Mouse (Mus musculus): ENCODE results near the gene Krtap12-1.
"Not testable (repeated sequence)": the region's sequence is repeated elsewhere in the genome, so short reads cannot be mapped to it uniquely, and the experiment has no call there.

The Krtap12-1 gene

GRCm38 (mm10) chr10:77720299-77720698 lies at the start of gene Krtap12-1:
Gene Krtap12-1 (plus strand): TSS chr10:77720599.
- not testable (repeated sequence) for DNase-seq (ENCODE audit: low read depth, low spot score)

GRCm38 (mm10) chr10:77670710-77671109 lies 49.7 kb upstream of the Krtap12-1 start:
- DNase-seq (ENCODE audit: low read depth, low spot score), result no peak

GRCm38 (mm10) chr10:77671519-77671918 lies 48.9 kb upstream of the Krtap12-1 start:
- DNase-seq (ENCODE audit: low read depth, low spot score), result no peak

- DNase-seq (ENCODE audit: low read depth, low spot score), result no peak
Measured at GRCm38 (mm10) chr10:77673765-77674164, 46.6 kb upstream of the Krtap12-1 start.

- peak; percentile 18 for DNase-seq (ENCODE audit: low read depth, low spot score)
Measured at GRCm38 (mm10) chr10:77677562-77677961, 42.8 kb upstream of the Krtap12-1 start.

- DNase-seq (ENCODE audit: low read depth, low spot score), result no peak
Measured at GRCm38 (mm10) chr10:77682994-77683393, 37.4 kb upstream of the Krtap12-1 start.

- DNase-seq (ENCODE audit: low read depth, low spot score), result no peak
Measured at GRCm38 (mm10) chr10:77684181-77684580, 36.2 kb upstream of the Krtap12-1 start.

GRCm38 (mm10) chr10:77685895-77686664 lies 34.3 kb upstream of the Krtap12-1 start, which contains the start of gene Tspear:
Gene Tspear (plus strand): TSS chr10:77686569.
- DNase-seq (ENCODE audit: low read depth, low spot score), result no peak

- no peak for DNase-seq (ENCODE audit: low read depth, low spot score)
Measured at GRCm38 (mm10) chr10:77687021-77687420, 33.4 kb upstream of the Krtap12-1 start.

GRCm38 (mm10) chr10:77690356-77690807 lies 30.0 kb upstream of the Krtap12-1 start, which contains the start of gene Gm19402:
Gene Gm19402 (minus strand): TSS chr10:77690757.
- DNase-seq (ENCODE audit: low read depth, low spot score), result not testable (repeated sequence)

- no peak for DNase-seq (ENCODE audit: low read depth, low spot score)
Measured at GRCm38 (mm10) chr10:77697133-77697532, 23.3 kb upstream of the Krtap12-1 start, which contains the start of gene Gm9508. Gene Gm9508 (minus strand): TSS chr10:77697233.

GRCm38 (mm10) chr10:77706326-77706725 lies 14.1 kb upstream of the Krtap12-1 start, which contains the start of gene Gm10272:
Gene Gm10272 (plus strand): TSS chr10:77706626.
- no peak for DNase-seq (ENCODE audit: low read depth, low spot score)

- DNase-seq (ENCODE audit: low read depth, low spot score), result no peak
Measured at GRCm38 (mm10) chr10:77709831-77710230, 10.6 kb upstream of the Krtap12-1 start.

- DNase-seq (ENCODE audit: low read depth, low spot score), result not testable (repeated sequence)
Measured at GRCm38 (mm10) chr10:77711157-77711556, 9.2 kb upstream of the Krtap12-1 start, which contains the start of gene Gm10024. Gene Gm10024 (plus strand): TSS chr10:77711457.

- DNase-seq (ENCODE audit: low read depth, low spot score), result no peak
Measured at GRCm38 (mm10) chr10:77713734-77714133, 6.7 kb upstream of the Krtap12-1 start.

GRCm38 (mm10) chr10:77715507-77715906 lies 4.9 kb upstream of the Krtap12-1 start, which contains the start of gene Gm10142:
Gene Gm10142 (plus strand): TSS chr10:77715807.
- DNase-seq (ENCODE audit: low read depth, low spot score), result no peak

GRCm38 (mm10) chr10:77724855-77725254 lies 4.5 kb downstream of the Krtap12-1 start:
- DNase-seq (ENCODE audit: low read depth, low spot score), result no peak

GRCm38 (mm10) chr10:77726186-77726585 lies 5.8 kb downstream of the Krtap12-1 start, which contains the start of gene Gm10100:
Gene Gm10100 (plus strand): TSS chr10:77726486.
- no peak for DNase-seq (ENCODE audit: low read depth, low spot score)

GRCm38 (mm10) chr10:77728280-77728679 lies 7.9 kb downstream of the Krtap12-1 start:
- DNase-seq (ENCODE audit: low read depth, low spot score), result no peak

- peak; percentile 8 for DNase-seq (ENCODE audit: low read depth, low spot score)
Measured at GRCm38 (mm10) chr10:77729241-77729640, 8.8 kb downstream of the Krtap12-1 start.

GRCm38 (mm10) chr10:77735928-77736327 lies 15.5 kb downstream of the Krtap12-1 start:
- DNase-seq (ENCODE audit: low read depth, low spot score), result no peak

GRCm38 (mm10) chr10:77738929-77739328 lies 18.5 kb downstream of the Krtap12-1 start:
- no peak for DNase-seq (ENCODE audit: low read depth, low spot score)

Data from CD4-positive helper T cell, adult 2 months (primary cell).